ENCODE assay signal across 9 mouse cellular contexts in genomic region chr19:57358836-57359598, GRCm38 (mm10). TPM values are rescaled to one million over a fixed set of nuclear protein-coding genes. Genes with fewer than 3 reads are reported as not detected.
DNase-seq lines count a peak whose midpoint lies in the region; ATAC-seq and TF ChIP-seq lines count a peak whose summit lies in the region.
"Had no signal": no experiment of that assay in that cellular context is flagged by ENCODE, and none has a peak within 500 bp of the region (broad histone marks: within the 10 kb centered on the region; RNA-seq: fewer than 3 reads in every experiment).

No protein-coding gene starts in this region.

- peaks cover 23% of the 10 kb centered on the region for H3K4me1 ChIP-seq in heart, embryonic 11.5 days (ENCODE audit: control insufficient read depth, insufficient read depth, low read length)
- H3K4me1 ChIP-seq in lung, embryonic 15.5 days: peaks cover 57% of the 10 kb centered on the region
- peaks cover 21% of the 10 kb centered on the region for H3K4me1 ChIP-seq in brown adipose tissue, adult 24 weeks (ENCODE audit: control insufficient read depth, insufficient read depth, insufficient read length, low read length)

- peak overlapping the region; percentile 72 for H3K4me2 ChIP-seq in heart, embryonic 11.5 days
- peak overlapping the region; percentile 68 for H3K4me2 ChIP-seq in lung, embryonic 15.5 days
- peak overlapping the region; percentile 94 for H3K4me2 ChIP-seq in myocyte (ENCODE audit: low read depth)

- TF ChIP-seq POLR2A in myocyte (IDR thresholded peaks at IDR 0.05; ENCODE audit: insufficient read length, low read depth): no peak

- no peak overlapping the region for H3K27ac ChIP-seq in heart, embryonic 11.5 days (ENCODE audit: low read depth, low read length)
- H3K27ac ChIP-seq in lung, embryonic 15.5 days: peak overlapping the region; percentile 65
- H3K27ac ChIP-seq in brown adipose tissue, adult 24 weeks (replicated peaks; ENCODE audit: low read depth, low read length): peak overlapping the region; percentile 76

- peak overlapping the region; percentile 40; the same call in 1 of the 2 replicates for H3K9ac ChIP-seq in heart, embryonic 11.5 days (ENCODE audit: low read depth, low read length)
- no peak overlapping the region for H3K9ac ChIP-seq in lung, embryonic 15.5 days

- no peaks in the 10 kb centered on the region for H3K36me3 ChIP-seq in heart, embryonic 11.5 days (ENCODE audit: control insufficient read depth, insufficient read depth, low read length)
- H3K36me3 ChIP-seq in lung, embryonic 15.5 days: no peaks in the 10 kb centered on the region
- H3K36me3 ChIP-seq in myocyte (ENCODE audit: control insufficient read depth, insufficient read depth): no peaks in the 10 kb centered on the region

- no peak overlapping the region for H3ac ChIP-seq in myocyte (ENCODE audit: control insufficient read depth, insufficient read length)

- no peaks in the 10 kb centered on the region for H3K27me3 ChIP-seq in heart, embryonic 11.5 days (ENCODE audit: control insufficient read depth, insufficient read depth, low read length)
- no peaks in the 10 kb centered on the region for H3K27me3 ChIP-seq in lung, embryonic 15.5 days
- no peaks in the 10 kb centered on the region for H3K27me3 ChIP-seq in myocyte (ENCODE audit: control insufficient read depth, insufficient read depth, insufficient read length)
- H3K27me3 ChIP-seq: Patski had no signal

- WGBS in heart, embryonic 11.5 days (ENCODE audit: insufficient replicate concordance): 91% methylated on average over 20 of the region's 20 CpGs
- WGBS in lung, embryonic 15.5 days: 77% methylated on average over 20 of the region's 20 CpGs

- H3K9me3 ChIP-seq in heart, embryonic 11.5 days (replicated peaks; ENCODE audit: control insufficient read depth, low read length): no peaks in the 10 kb centered on the region
- no peaks in the 10 kb centered on the region for H3K9me3 ChIP-seq in lung, embryonic 15.5 days

- H3K79me2 ChIP-seq in myocyte (ENCODE audit: control insufficient read depth, insufficient read depth): peaks cover 44% of the 10 kb centered on the region

- H3K4me3 ChIP-seq in heart, embryonic 11.5 days (ENCODE audit: low read depth, low read length): no peak overlapping the region
- H3K4me3 ChIP-seq in lung, embryonic 15.5 days: peak overlapping the region; percentile 70
- H3K4me3 ChIP-seq in brown adipose tissue, adult 24 weeks (ENCODE audit: insufficient read depth, low read depth, low read length): peak overlapping the region; percentile 47
- H3K4me3 ChIP-seq in myocyte: peak overlapping the region; percentile 60

- intact Hi-C loops in heart, postnatal 14 days (cut with DNase I): loop anchor here (2.0 kb wide), 1 partner anchor 28 kb away; no protein-coding TSS in a partner anchor

- no peak for DNase-seq in heart, postnatal 14 days
- no peak for DNase-seq in lung, postnatal 14 days
- DNase-seq in gastrocnemius, postnatal 4 days (ENCODE audit: low spot score in 2 of 2): no peak

- ATAC-seq in heart, embryonic 11.5 days (replicated peaks; ENCODE audit: insufficient number of reproducible peaks, low FRiP score, low TSS enrichment): no peak
- ATAC-seq in lung, embryonic 15.5 days (ENCODE audit: borderline replicate concordance, extremely low read depth, low FRiP score, low TSS enrichment): no peak
- no peak for ATAC-seq in inflammation-experienced regulatory T-cells, adult 6 months
- ATAC-seq: Patski had no signal

TF ChIP-seq in myocyte, 11 proteins besides CTCF, POLR2A, EP300 and RAD21:
- TF ChIP-seq TCF12 (IDR thresholded peaks at IDR 0.05; ENCODE audit: insufficient read depth, poor library complexity, severe bottlenecking) (no peak), CEBPB (IDR thresholded peaks at IDR 0.05; ENCODE audit: insufficient read depth, poor library complexity, severe bottlenecking) (no peak), MYOD1 (IDR thresholded peaks at IDR 0.05; ENCODE audit: control insufficient read depth in 1 of 3, insufficient read length in 2 of 3, low read depth in 2 of 3) (no peak), E2F4 (IDR thresholded peaks at IDR 0.05; ENCODE audit: insufficient read depth) (no peak), USF1 (IDR thresholded peaks at IDR 0.05; ENCODE audit: low read depth) (no peak)
TF ChIP-seq in myocyte: peak in this region for 0.

RNA-seq across cellular contexts. Expression of gene Fam160b1, which starts 1.5 kb away (rescaled TPM):
- 11.4 and 11.8 TPM in 2 replicates for polyA plus RNA-seq in heart, embryonic 11.5 days (2014; fragmentation: Nextera tagmentation; extraction: Ambion mirVana)
- total RNA-seq in heart, postnatal 14 days (2021): 10 to 100 TPM; 14.8 to 14.9 TPM
- 14.0 and 15.0 TPM in 2 replicates for polyA plus RNA-seq in lung, embryonic 15.5 days (2015; fragmentation: Nextera tagmentation; extraction: Ambion mirVana)
- polyA plus RNA-seq in brown adipose tissue, adult 24 weeks (2012; ENCODE audit: insufficient read depth, insufficient read length, missing spikeins): 9.0 and 9.3 TPM in 2 replicates
- polyA plus RNA-seq in myocyte (2012; fragmentation: generic; extraction: Trizol): 7.1 TPM
- 10 to 100 TPM in 2 of 3 experiments, 1 to 10 TPM in 1; 9.2 to 10.8 (median 10.6) TPM for polyA plus RNA-seq in inflammation-experienced regulatory T-cells, adult 6 months (2017; shearing (Covaris generic))
- total RNA-seq in gastrocnemius, postnatal 4 days (2021): 10 to 100 TPM; 15.7 to 17.2 TPM

RNA-seq across cellular contexts. Expression of gene Ablim1, which starts 44.3 kb away (rescaled TPM):
- polyA plus RNA-seq in heart, embryonic 11.5 days (2014; fragmentation: Nextera tagmentation; extraction: Ambion mirVana): 45.8 and 52.1 TPM in 2 replicates
- 100 to 1,000 TPM; 489 to 510 TPM for total RNA-seq in heart, postnatal 14 days (2021)
- 39.3 and 48.2 TPM in 2 replicates for polyA plus RNA-seq in lung, embryonic 15.5 days (2015; fragmentation: Nextera tagmentation; extraction: Ambion mirVana)
- 52.5 and 54.2 TPM in 2 replicates for polyA plus RNA-seq in brown adipose tissue, adult 24 weeks (2012; ENCODE audit: insufficient read depth, insufficient read length, missing spikeins)
- 29.9 TPM for polyA plus RNA-seq in myocyte (2012; fragmentation: generic; extraction: Trizol)
- 100 to 1,000 TPM; 240 to 284 (median 264) TPM for polyA plus RNA-seq in inflammation-experienced regulatory T-cells, adult 6 months (2017; shearing (Covaris generic))
- total RNA-seq in gastrocnemius, postnatal 4 days (2021): 10 to 100 TPM; 56.8 to 65.5 TPM
